Mouse (Mus musculus) G1E (cell line): Measurements from ENCODE around the gene Eya4.

Experiments
- CTCF ChIP-seq: IDR thresholded peaks from 2 replicates; pipeline ENCODE4 v1.5.1; 2012; ENCODE audit warnings: low read depth, low read length, inconsistent platforms, mixed read lengths
- GATA1 ChIP-seq: IDR thresholded peaks from 2 replicates; pipeline ENCODE4 v1.6.1; 2012; ENCODE audit warnings: borderline replicate concordance, low read length, inconsistent platforms, mixed read lengths
- POLR2AphosphoS5 ChIP-seq: IDR thresholded peaks from 2 replicates; pipeline ENCODE4 v1.6.1; 2012; ENCODE audit warnings: low read depth, low read length, inconsistent platforms; ENCODE audit not compliant: insufficient replicate concordance
- TAL1 ChIP-seq: conservative IDR thresholded peaks from 2 replicates; pipeline ENCODE4 v1.6.1; 2012; ENCODE audit warnings: low read depth, low read length, inconsistent platforms, mixed read lengths

DNA sequence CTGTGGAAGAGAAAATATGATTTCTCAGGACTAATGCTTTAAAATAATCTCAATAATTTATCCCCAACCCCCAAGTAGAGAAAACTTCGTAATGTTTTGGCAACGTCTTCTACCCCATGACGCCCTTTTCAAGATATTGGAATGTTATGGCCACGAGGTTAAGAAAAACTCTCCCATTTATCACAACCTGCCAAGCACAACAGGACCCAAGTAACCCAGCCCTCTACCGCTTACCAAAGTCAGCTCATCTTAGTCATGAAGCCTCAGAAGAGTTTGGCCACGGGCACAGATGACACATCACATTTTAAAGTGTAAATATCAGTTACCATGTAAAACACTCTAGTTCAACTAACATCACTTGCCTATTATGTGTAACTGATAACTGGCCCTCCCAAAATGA, 117.2 kb downstream of the Eya4 start:
- no peak for TF ChIP-seq CTCF
- no peak for TF ChIP-seq GATA1
- TF ChIP-seq POLR2AphosphoS5, result no peak
- TF ChIP-seq TAL1, result no peak
